Mouse (Mus musculus): ENCODE results near the gene Cyp4f39. TPM values are rescaled to one million over a fixed set of nuclear protein-coding genes. Genes with fewer than 3 reads are reported as not detected.
A peak's percentile ranks its signal among the peaks of the same experiment; 100 is the strongest.
"Not testable (repeated sequence)": the region's sequence is repeated elsewhere in the genome, so short reads cannot be mapped to it uniquely, and the experiment has no call there.

Gene Cyp4f39
- polyA plus RNA-seq, 1 experiment from 2014 or later, result 0.48 TPM

DNA sequence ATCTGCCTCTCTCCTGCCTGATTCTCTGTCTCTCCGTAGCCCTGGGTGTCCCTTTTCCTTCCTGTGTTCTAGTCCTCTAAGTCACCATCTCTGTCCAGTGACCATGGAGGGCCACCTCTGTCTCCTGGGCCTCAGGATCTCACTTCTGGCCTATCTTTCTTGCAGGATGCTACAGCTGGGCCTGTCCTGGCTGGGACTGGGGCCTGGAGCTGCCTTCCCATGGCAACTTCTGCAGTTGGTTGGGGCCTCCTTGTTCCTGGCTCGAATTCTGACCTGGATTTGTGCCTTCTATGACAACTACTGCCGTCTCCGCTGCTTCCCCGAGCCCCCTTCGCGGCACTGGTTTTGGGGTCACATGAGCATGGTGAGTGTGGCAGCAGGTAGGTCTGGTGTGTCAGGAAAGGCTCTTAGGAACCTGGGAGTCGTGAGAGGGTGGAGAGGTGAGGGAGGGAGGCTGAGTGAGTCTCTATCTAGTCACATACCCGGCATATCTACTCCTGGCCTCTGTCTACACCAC lies 54.3 kb downstream of the Cyp4f39 start:
- 39% methylated on average over 9 of the region's 9 CpGs for WGBS
- peak overlapping the region; percentile 84 for H3K27ac ChIP-seq (replicated peaks)
- no peaks in the 10 kb centered on the region for H3K36me3 ChIP-seq
- peak overlapping the region; percentile 50 for H3K4me3 ChIP-seq
- no peaks in the 10 kb centered on the region for H3K27me3 ChIP-seq
- ATAC-seq (ENCODE audit: low FRiP score, low read depth), result no peak; the same call in 1 of the 2 replicates
- peaks cover 19% of the 10 kb centered on the region for H3K4me1 ChIP-seq
- H3K9me3 ChIP-seq, result no peaks in the 10 kb centered on the region
- peak overlapping the region; percentile 75 for H3K4me2 ChIP-seq (replicated peaks)
- H3K9ac ChIP-seq (replicated peaks), result peak overlapping the region; percentile 64

DNA sequence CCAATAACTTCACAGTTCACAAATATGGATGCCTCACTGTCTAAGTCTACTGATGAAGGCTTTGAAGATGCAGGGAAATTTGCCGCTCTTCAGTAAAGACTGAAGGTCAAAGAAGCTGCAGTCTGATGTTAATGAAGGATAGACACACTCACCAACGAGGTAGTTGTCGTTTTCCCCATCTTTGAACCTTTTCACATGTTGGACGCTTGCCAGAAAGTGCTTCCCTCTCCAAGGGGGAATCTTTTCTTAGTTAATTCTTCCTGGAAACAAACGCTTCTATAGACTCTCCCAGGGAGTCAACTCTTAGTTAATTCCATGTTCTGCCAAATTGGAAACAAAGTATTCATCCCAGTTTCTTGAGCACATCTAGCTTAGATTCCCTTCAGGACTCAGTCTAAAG lies 63.6 kb downstream of the Cyp4f39 start:
- Histone ChIP-seq H3K27me3 (no peaks in the 10 kb centered on the region), H3K36me3 (no peaks in the 10 kb centered on the region), H3K4me3 (no peak overlapping the region), H3K9ac (replicated peaks) (no peak overlapping the region), H3K9me3 (no peaks in the 10 kb centered on the region), H3K27ac (replicated peaks) (no peak overlapping the region), H3K4me1 (no peaks in the 10 kb centered on the region), H3K4me2 (replicated peaks) (no peak overlapping the region)
- WGBS, result 88% methylated on average over 5 of the region's 5 CpGs
- no peak for ATAC-seq (ENCODE audit: low FRiP score, low read depth)

DNA sequence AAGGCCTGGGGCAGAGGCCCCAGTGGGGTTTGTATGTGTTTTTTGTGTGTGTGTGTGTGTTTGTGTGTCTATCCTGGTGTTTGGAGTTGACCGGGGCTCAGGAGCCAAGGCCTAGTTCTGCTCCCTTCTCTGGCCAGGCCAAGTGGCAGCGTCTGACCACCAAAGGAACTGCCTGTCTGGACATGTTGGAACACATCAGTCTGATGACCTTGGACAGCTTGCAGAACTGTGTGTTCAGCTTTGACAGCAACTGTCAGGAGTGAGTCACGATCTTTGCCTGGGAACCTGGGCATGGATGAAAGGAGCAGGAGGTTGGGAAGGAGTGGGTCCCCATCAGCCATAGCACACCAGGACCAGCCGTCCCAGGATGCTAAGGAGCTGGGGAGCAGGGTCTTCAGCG lies 69.5 kb downstream of the Cyp4f39 start:
- Histone ChIP-seq H3K9me3 (no peaks in the 10 kb centered on the region), H3K36me3 (peaks cover 18% of the 10 kb centered on the region), H3K4me3 (no peak overlapping the region), H3K27me3 (no peaks in the 10 kb centered on the region), H3K9ac (replicated peaks) (no peak overlapping the region), H3K4me2 (replicated peaks) (no peak overlapping the region), H3K27ac (replicated peaks) (no peak overlapping the region), H3K4me1 (no peaks in the 10 kb centered on the region)
- 91% methylated on average over 5 of the region's 5 CpGs for WGBS
- no peak for ATAC-seq (ENCODE audit: low FRiP score, low read depth)

DNA sequence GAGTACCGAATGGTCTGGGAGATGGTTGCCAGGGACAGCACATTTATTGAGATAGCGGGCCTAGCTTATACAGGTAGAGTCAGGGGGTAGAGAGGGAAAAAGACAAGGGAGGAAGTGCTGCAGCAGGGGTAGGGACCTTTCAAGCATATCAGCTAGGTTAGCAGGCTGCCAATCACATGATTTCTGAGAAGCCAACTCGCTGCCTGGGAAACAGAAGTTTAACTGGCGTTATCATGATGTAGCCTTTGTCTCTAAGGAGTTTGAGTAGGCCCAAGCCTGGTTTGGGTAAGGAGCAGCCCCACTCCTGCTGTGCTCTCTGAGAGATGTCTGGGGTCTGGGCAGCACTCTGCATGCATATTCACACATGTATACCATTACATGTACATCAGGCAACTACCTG lies 69.9 kb downstream of the Cyp4f39 start:
- peaks cover 18% of the 10 kb centered on the region for H3K36me3 ChIP-seq
- H3K27ac ChIP-seq (replicated peaks), result no peak overlapping the region
- no peak overlapping the region for H3K4me3 ChIP-seq
- H3K4me2 ChIP-seq (replicated peaks), result no peak overlapping the region
- H3K9ac ChIP-seq (replicated peaks), result no peak overlapping the region
- no peak for ATAC-seq (ENCODE audit: low FRiP score, low read depth)
- no peaks in the 10 kb centered on the region for H3K9me3 ChIP-seq
- no peaks in the 10 kb centered on the region for H3K4me1 ChIP-seq
- WGBS, result 88% methylated on average over 4 of the region's 4 CpGs
- no peaks in the 10 kb centered on the region for H3K27me3 ChIP-seq

DNA sequence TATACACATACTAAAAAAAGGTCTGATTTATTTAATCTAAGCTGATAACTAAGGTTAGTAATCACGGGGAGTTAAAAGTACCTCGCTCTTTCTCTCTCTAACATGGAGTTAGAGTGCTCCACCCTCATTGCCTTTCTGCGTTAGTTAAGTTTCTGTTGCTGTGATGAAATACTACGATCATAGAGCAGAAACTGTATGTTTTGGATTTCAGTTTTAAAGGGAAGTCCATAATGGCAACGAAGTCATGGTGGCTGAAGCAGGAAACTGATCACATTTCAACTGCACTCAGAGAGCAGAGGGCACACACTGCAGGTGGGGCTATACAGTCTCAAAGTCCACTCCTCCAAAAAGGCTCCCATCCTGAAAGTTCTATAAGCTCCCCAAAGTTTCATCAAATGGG lies 70.3 kb downstream of the Cyp4f39 start:
- Histone ChIP-seq H3K4me2 (replicated peaks) (no peak overlapping the region), H3K36me3 (peaks cover 18% of the 10 kb centered on the region), H3K27me3 (no peaks in the 10 kb centered on the region), H3K4me3 (no peak overlapping the region), H3K9ac (replicated peaks) (no peak overlapping the region), H3K9me3 (no peaks in the 10 kb centered on the region), H3K4me1 (no peaks in the 10 kb centered on the region), H3K27ac (replicated peaks) (no peak overlapping the region)
- 90% methylated on average over 5 of the region's 5 CpGs for WGBS
- ATAC-seq (ENCODE audit: low FRiP score, low read depth), result no peak

DNA sequence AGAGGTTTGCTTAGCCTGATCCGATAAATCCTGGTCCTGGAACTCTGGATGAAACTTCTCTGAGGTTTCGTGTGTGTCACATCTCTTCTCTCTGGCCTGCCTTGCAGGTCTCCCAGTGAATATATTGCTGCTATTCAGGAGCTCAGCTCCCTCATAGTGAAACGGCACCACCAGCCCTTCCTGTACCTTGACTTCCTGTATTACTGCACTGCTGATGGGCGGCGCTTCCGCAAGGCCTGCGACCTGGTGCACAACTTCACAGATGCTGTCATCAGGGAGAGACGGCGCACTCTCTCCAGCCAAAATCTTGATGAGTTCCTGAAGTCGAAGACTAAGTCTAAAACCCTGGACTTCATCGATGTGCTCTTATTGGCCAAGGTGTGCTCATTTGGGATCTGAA lies 71.4 kb downstream of the Cyp4f39 start:
- ATAC-seq (ENCODE audit: low FRiP score, low read depth), result no peak
- H3K27me3 ChIP-seq, result no peaks in the 10 kb centered on the region
- H3K27ac ChIP-seq (replicated peaks), result no peak overlapping the region
- peaks cover 18% of the 10 kb centered on the region for H3K36me3 ChIP-seq
- H3K4me3 ChIP-seq, result no peak overlapping the region
- peaks cover 6% of the 10 kb centered on the region for H3K4me1 ChIP-seq
- no peak overlapping the region for H3K9ac ChIP-seq (replicated peaks)
- no peaks in the 10 kb centered on the region for H3K9me3 ChIP-seq
- WGBS, result 94% methylated on average over 11 of the region's 11 CpGs
- H3K4me2 ChIP-seq (replicated peaks), result no peak overlapping the region

DNA sequence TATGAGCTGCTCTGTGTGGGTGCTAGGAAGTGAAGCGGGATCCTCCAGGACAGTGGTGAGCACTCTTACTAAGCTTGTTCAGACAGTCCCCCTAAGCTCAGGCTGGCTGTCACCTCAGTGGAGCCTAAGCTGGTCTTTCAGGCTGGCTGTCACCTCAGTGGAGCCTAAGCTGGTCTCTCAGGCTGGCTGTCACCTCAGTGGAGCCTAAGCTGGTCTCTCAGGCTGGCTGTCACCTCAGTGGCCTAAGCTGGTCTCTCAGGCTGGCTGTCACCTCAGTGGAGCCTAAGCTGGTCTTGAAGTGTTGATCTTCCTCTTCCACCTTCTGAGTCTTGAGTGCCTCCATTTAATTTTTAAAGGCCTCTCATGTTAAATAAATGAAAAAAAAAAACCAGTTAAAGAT lies 73.8 kb downstream of the Cyp4f39 start:
- 94% methylated on average over 1 of the region's 1 CpGs for WGBS
- H3K4me1 ChIP-seq; H3K27me3 ChIP-seq; ATAC-seq (ENCODE audit: low FRiP score, low read depth); H3K4me3 ChIP-seq; H3K9ac ChIP-seq (replicated peaks); H3K27ac ChIP-seq (replicated peaks); H3K4me2 ChIP-seq (replicated peaks); H3K9me3 ChIP-seq: not testable (repeated sequence)
- peaks cover 18% of the 10 kb centered on the region for H3K36me3 ChIP-seq

DNA sequence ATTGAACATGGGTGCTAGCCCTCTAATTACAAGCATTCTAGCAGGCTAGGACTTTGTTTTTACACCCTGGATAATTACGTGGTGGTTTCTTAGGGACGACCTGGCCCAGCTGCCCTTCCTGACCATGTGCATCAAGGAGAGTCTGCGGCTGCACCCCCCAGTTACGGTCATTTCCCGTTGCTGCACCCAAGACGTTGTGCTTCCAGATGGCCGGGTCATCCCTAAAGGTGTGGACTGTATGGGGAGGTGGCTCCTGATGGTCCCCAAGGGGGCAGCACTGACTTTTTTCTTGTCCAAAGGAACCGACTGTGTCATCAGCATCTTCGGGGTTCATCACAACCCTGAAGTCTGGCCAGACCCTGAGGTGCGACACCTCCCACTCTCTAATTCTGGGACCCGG lies 75.2 kb downstream of the Cyp4f39 start:
- Histone ChIP-seq H3K4me2 (replicated peaks) (no peak overlapping the region), H3K36me3 (peaks cover 13% of the 10 kb centered on the region), H3K9me3 (no peaks in the 10 kb centered on the region), H3K27me3 (no peaks in the 10 kb centered on the region), H3K4me1 (peaks cover 6% of the 10 kb centered on the region), H3K9ac (replicated peaks) (no peak overlapping the region), H3K4me3 (no peak overlapping the region), H3K27ac (replicated peaks) (no peak overlapping the region)
- no peak for ATAC-seq (ENCODE audit: low FRiP score, low read depth)
- WGBS, result 89% methylated on average over 11 of the region's 11 CpGs

DNA sequence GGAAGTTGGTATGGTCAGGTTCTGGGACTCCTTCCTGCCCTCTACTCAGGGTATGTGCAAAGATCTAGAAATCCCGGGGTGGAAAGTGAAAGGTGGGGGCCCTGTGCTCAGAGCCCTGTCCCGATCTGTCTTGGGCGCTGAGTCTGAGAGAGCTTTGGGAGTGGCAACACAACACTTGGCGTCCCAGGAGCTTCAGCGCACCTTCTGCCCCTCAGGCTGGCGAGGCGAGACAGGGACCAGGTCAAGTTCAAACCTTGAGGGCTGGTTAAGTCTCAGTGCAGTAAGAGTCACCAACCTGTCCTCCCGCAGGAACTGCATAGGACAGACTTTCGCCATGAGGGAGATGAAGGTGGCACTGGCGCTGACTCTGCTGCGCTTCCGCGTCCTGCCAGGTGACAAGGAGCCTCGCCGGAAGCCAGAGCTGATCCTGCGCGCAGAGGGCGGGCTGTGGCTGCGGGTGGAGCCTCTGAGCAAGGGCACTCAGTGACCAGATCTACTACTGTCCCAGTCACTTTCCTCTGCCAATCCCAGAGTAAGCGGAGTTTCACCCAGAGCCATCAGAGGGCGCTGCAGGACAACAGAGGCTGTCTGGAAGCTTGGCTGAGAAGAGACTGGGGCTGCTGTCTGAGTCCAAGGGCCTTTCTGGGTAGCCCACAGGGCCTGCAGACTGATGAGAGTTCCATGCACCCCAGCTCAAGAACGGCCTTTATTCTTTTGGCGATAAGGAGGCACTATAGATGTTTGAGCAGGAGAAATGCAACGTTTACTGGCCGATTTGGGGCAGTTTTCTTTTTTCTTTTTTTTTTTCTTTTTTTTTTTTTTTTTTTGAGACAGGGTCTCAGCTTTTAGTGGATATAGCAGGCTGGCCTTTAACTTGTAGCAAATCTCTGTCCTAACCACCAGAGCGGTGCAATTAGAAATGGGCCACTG lies 76.2 kb downstream of the Cyp4f39 start:
- no peak overlapping the region for H3K27ac ChIP-seq (replicated peaks)
- H3K27me3 ChIP-seq, result no peaks in the 10 kb centered on the region
- peak overlapping the region; percentile 44 for H3K4me2 ChIP-seq (replicated peaks)
- H3K9ac ChIP-seq (replicated peaks), result 0 out of 2 replicates have a peak overlapping the region, but pooled peaks have one; percentile 11
- H3K4me1 ChIP-seq, result peaks cover 6% of the 10 kb centered on the region
- ATAC-seq (ENCODE audit: low FRiP score, low read depth), result peak; percentile 62
- peaks cover 11% of the 10 kb centered on the region for H3K36me3 ChIP-seq
- 16% methylated on average over 26 of the region's 26 CpGs for WGBS
- H3K9me3 ChIP-seq, result no peaks in the 10 kb centered on the region
- H3K4me3 ChIP-seq, result peak overlapping the region; percentile 12; the same call in 1 of the 2 replicates

DNA sequence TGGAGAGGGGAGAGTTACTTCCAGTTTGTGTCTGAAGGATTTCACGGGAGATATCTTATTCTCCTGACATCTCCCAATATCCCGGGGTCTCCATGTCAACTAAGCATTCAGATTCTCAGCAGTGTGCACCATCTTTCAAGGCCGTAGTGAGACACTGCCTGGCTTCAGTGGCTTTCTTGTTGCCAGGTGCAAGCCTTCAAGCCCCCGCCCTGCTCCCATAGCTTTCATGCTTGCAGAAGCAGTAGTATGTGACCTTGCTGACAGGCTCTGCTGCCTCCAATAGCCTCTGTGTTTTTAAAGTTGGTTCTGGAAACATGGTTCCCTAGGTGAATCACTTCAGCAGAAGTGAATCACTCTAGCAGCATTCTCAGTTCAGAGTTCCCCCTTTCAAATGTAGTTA lies 79.8 kb downstream of the Cyp4f39 start:
- H3K27me3 ChIP-seq; ATAC-seq (ENCODE audit: low FRiP score, low read depth); H3K9ac ChIP-seq (replicated peaks); H3K36me3 ChIP-seq; H3K9me3 ChIP-seq; H3K4me3 ChIP-seq; H3K4me2 ChIP-seq (replicated peaks); H3K27ac ChIP-seq (replicated peaks): not testable (repeated sequence)
- WGBS, result 55% methylated on average over 4 of the region's 4 CpGs
- peaks cover 13% of the 10 kb centered on the region for H3K4me1 ChIP-seq

DNA sequence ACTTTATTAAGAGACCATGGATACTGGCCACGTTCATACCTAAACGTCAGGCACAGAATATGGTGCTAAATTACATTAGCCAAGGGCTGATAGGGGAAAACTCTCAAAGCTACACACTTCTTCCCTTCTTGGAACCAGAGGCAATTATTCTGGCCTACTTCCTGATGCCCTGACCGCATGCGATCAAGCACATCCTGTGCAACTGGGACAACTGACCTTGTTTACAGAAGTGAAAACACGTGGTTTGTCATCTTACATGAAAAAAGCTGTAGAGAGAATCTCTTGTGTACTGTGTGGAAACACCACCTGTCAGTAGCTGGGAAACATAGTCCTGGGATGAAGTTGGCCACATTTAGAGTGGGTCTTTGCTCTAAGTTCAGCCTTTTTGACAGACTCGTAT lies 81.5 kb downstream of the Cyp4f39 start:
- no peaks in the 10 kb centered on the region for H3K9me3 ChIP-seq
- H3K9ac ChIP-seq (replicated peaks), result no peak overlapping the region
- no peak overlapping the region for H3K4me2 ChIP-seq (replicated peaks)
- no peak overlapping the region for H3K4me3 ChIP-seq
- no peak for ATAC-seq (ENCODE audit: low FRiP score, low read depth)
- no peaks in the 10 kb centered on the region for H3K27me3 ChIP-seq
- no peaks in the 10 kb centered on the region for H3K36me3 ChIP-seq
- H3K27ac ChIP-seq (replicated peaks), result no peak overlapping the region
- 86% methylated on average over 6 of the region's 6 CpGs for WGBS
- 0 out of 2 replicates have a peak, but pooled peaks cover 7% of the 10 kb centered on the region for H3K4me1 ChIP-seq

DNA sequence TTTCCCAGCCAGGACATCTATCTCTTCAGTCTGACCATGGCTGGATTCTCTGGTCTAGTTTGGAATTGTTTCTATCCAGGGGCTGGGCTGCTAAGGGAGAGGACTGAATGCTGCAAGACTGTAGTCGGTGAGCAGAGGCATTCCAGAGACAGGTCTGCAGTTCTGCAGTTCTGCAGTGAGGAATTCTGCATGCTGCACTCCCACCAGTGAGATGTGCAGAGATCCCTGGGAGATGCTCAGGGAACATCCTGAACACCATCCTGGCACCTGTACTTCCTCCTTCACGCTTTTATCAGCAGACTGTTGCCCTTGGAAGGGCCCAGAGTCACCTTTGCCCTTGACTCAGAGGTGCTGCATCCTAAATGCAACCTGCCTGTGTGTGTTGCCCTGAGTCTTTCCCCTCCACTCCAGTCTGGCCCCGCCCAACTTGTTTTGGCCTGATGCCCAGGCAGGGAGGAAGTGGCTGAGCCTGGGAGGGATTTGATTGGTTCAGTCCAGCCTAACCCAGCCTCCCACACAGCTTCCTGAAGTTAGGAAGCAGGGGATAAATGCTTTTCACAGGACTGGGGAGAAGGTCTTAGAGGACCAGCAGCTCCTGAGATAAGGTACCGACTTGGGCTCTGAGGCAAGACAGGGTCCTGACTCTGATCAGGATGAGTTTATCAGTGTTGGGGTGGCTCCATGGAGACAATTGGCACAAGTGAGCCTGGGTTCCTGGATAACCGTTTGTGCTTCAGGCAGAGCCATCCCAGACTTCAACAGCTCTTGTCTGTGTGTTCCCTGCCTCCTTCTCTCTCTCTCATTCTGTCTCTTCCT lies 83.7 kb downstream of the Cyp4f39 start, which contains the start of gene Cyp4f16:
TSS of gene Cyp4f16 (plus strand) at position 508 of the 816 bp plus-strand sequence.
- WGBS, result 12% methylated on average over 5 of the region's 5 CpGs
- H3K36me3 ChIP-seq; H3K9me3 ChIP-seq; H3K4me1 ChIP-seq; H3K27ac ChIP-seq (replicated peaks); H3K27me3 ChIP-seq: not testable (repeated sequence)
- peak within 1 kb of the TSS; percentile 43 for H3K9ac ChIP-seq (replicated peaks)
- H3K4me3 ChIP-seq, result peak within 1 kb of the TSS; percentile 41
- H3K4me2 ChIP-seq (replicated peaks), result peak within 1 kb of the TSS; percentile 50
- ATAC-seq (ENCODE audit: low FRiP score, low read depth), result peak; percentile 91

Data from midbrain, embryonic 12.5 days (tissue).